Mouse (Mus musculus) neural tube, embryonic 14.5 days (tissue): ENCODE measurements at regions not wholly inside any gene's neighbourhood (a gene's known extent, or its start where the extent isn't known, plus 50 kb on each side); places are given as distances from the start of the nearest gene placed in this dataset.
A peak's percentile ranks its signal among the peaks of the same experiment; 100 is the strongest.

Experiments used
- ATAC-seq: fragments of 200-750 bp; cut with Nextera tagmentation; 2 replicates; pipeline ENCODE4 v1.8.0; 2017; ENCODE audit warnings: low read depth, mild to moderate bottlenecking, moderate TSS enrichment, moderate library complexity
- H3K27ac ChIP-seq: fragments of 300-500 bp; sonication (generic); 2 replicates; pipeline ENCODE4 v1.5.1; 2014; ENCODE audit warnings: low read depth, mild to moderate bottlenecking, control low read depth, low read length, moderate library complexity, mixed read lengths
- H3K27me3 ChIP-seq: fragments of 300-500 bp; sonication (generic); 2 replicates; pipeline ENCODE4 v1.6.1; 2014; ENCODE audit warnings: low read length; ENCODE audit not compliant: control insufficient read depth, insufficient read depth
- H3K36me3 ChIP-seq: fragments of 300-500 bp; sonication (generic); 2 replicates; pipeline ENCODE4 v1.6.1; 2014; ENCODE audit warnings: low read length, mixed read lengths; ENCODE audit not compliant: control insufficient read depth, insufficient read depth
- H3K4me1 ChIP-seq: fragments of 300-500 bp; sonication (generic); 2 replicates; pipeline ENCODE4 v1.6.1; 2014; ENCODE audit warnings: low read length; ENCODE audit not compliant: control insufficient read depth, insufficient read depth
- H3K4me2 ChIP-seq: fragments of 300-500 bp; sonication (generic); 2 replicates; pipeline ENCODE4 v1.6.1; 2014; ENCODE audit warnings: mild to moderate bottlenecking, low read depth, low read length, control low read depth
- H3K4me3 ChIP-seq: fragments of 300-500 bp; sonication (generic); 2 replicates; pipeline ENCODE4 v1.5.1; 2014; ENCODE audit warnings: low read depth, low read length, control low read depth, mixed read lengths
- H3K9ac ChIP-seq: fragments of 300-500 bp; sonication (generic); replicated peaks from 2 replicates; pipeline ENCODE4 v1.6.1; 2014; ENCODE audit warnings: low read depth, mild to moderate bottlenecking, control low read depth, low read length, mixed read lengths
- H3K9me3 ChIP-seq: fragments of 300-500 bp; sonication (generic); 2 replicates; pipeline ENCODE4 v1.6.1; 2016; ENCODE audit warnings: low read length; ENCODE audit not compliant: control insufficient read depth
- WGBS: fragments of 180-500 bp; shearing (Covaris S2); extraction: QIAGEN DNeasy Blood & Tissue Kit; methylation state at CpG from one replicate; pipeline ENCODE4 v1.1.7; 2014; 5-methylcytosine and 5-hydroxymethylcytosine counted together

DNA sequence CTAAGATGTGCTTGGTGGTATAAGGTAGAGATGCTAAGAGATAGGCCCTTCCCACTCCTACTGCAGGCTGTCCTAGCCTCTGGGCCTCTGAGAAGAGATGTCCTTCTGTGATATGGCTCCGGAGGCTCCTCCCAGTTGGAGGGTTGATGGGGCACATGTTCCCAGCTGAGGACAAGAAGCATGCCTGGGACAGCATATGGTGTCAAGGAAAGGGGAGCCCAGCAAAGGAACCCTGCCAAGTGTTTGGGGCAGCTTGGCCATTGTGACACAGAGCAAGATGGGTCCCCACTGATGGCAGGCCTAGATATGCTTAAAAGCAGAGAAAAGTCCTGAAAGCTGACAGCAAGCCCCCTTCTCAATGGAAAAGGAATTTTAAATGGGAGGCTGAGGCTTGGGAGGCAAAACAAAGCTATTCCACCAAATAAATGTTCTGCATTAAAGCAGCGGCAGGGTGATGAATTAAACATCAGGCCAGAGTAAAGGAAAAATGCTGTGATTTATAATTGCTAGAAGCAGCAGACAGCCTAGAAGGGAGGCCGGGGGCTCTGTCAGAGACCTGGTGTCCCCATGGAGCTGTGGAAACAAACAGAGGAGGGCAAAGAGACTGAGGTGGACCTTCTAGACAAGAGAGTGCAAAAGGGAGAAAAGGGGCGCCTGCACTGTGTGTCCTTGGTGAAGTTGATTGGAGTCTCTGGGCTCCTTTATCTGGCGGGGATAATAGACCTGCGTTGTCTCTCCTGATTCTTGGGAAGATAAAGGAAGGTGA lies 246.0 kb downstream of the Lrfn2 start:
- Histone ChIP-seq H3K4me2 (no peak overlapping the region), H3K27ac (no peak overlapping the region; the same call in 1 of the 2 replicates), H3K27me3 (no peaks in the 10 kb centered on the region), H3K4me1 (no peaks in the 10 kb centered on the region), H3K9me3 (no peaks in the 10 kb centered on the region), H3K9ac (no peak overlapping the region), H3K4me3 (no peak overlapping the region), H3K36me3 (no peaks in the 10 kb centered on the region)
- WGBS, result 36% methylated on average over 6 of the region's 6 CpGs
- ATAC-seq, result peak; percentile 29; the same call in 1 of the 2 replicates

DNA sequence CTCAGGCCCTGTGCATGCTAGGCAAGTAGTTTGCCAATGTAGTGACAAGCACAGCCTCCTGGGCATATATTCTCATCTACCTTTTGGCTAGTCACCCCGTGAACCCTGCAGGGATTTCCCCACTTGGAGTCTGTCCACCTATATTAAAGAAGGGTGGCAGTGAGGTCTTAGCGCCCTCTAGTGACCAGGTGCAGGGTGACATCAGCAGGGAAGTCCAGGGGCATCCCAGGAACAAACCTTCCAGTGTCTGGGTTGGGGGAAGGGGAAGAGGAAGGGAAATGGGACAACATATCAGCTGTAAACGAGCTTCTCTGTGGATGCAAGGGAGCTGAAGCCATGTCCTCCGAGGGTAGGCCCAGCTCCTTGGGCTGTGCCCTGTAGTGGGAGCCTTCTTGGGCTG lies 245.7 kb upstream of the Mocs1 start:
- no peak overlapping the region for H3K4me3 ChIP-seq
- no peaks in the 10 kb centered on the region for H3K4me1 ChIP-seq
- H3K27ac ChIP-seq, result no peak overlapping the region
- H3K36me3 ChIP-seq, result no peaks in the 10 kb centered on the region
- H3K9me3 ChIP-seq, result no peaks in the 10 kb centered on the region
- WGBS, result 6% methylated on average over 4 of the region's 4 CpGs
- ATAC-seq, result no peak
- H3K4me2 ChIP-seq, result no peak overlapping the region
- no peaks in the 10 kb centered on the region for H3K27me3 ChIP-seq
- H3K9ac ChIP-seq, result no peak overlapping the region

DNA sequence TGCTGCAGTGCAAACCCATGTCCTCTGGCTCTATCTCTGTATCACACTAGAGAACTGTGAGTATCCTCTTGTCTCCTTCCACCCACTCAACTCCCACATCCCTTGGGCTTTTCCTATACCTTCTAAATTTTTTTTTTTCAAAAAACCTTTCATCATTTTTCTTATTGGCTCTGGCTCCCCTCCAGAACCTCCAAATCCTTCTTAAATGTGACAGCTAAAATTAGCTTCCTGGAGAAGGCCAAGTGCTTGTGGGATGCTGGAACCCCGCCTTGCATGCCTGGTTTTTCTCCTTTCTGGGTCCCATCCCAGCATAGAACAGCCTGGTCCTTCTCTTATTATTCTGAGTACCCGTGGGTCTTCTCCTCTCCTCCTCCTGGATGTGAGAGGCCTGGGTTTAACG lies 244.2 kb upstream of the Mocs1 start:
- no peak overlapping the region for H3K4me2 ChIP-seq
- 69% methylated on average over 3 of the region's 3 CpGs for WGBS
- H3K9me3 ChIP-seq, result no peaks in the 10 kb centered on the region

DNA sequence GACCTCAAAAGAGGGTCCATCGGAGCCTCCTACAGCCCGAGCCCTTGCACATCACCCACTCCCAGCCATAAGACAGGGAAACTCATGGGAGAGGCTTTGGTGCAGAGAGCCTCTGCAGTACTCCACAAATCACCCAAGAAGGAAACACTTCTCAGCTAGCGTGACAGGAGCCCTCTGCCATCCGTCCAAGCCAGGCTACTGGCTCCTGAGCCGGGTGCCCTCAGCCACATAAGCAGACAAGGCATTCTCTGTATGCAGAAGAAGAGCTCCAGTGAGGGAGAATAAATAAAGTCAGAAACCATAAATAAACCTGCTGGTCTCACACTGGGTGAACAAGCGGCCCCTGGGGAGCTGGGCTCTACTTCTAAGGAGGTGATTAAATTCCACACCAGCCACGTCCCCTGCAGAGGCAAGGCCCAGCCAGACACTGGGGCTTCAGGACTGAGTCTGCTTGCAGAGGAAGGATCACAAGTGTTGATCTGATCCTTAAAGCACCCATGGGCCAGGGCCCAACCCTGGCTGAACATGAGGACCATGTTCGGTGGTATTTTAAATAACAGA lies 243.0 kb upstream of the Mocs1 start:
- Histone ChIP-seq H3K9ac (no peak overlapping the region), H3K4me3 (no peak overlapping the region), H3K27me3 (no peaks in the 10 kb centered on the region), H3K4me2 (no peak overlapping the region), H3K4me1 (no peaks in the 10 kb centered on the region), H3K9me3 (no peaks in the 10 kb centered on the region), H3K36me3 (no peaks in the 10 kb centered on the region), H3K27ac (no peak overlapping the region)
- 24% methylated on average over 8 of the region's 8 CpGs for WGBS
- ATAC-seq, result peak; percentile 74; the same call in 1 of the 2 replicates

More for the DNA sequence above, 244.2 kb upstream of the Mocs1 start:
- Histone ChIP-seq H3K4me1 (no peaks in the 10 kb centered on the region), H3K9ac (no peak overlapping the region), H3K4me3 (no peak overlapping the region), H3K27ac (no peak overlapping the region), H3K36me3 (no peaks in the 10 kb centered on the region), H3K27me3 (no peaks in the 10 kb centered on the region)
- ATAC-seq, result no peak

DNA sequence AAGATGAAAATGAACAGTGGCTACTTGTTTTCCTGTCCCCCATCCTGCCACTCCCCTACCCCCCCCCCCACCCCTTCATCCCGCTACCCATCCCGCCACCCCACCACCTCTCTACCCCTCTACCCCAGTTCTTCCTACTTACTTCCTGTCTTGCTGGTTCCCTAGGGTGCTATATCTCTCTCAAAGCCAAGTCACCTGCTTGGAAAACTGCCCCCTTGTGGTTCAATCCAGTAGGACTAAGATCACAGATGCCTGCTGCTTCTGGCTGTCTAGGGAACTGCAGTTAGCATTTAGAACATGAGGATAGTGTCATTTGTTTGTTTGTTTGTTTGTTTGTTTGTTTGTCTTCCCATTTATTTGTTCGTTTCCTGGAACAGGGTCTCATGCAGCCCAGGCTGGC lies 238.4 kb upstream of the Mocs1 start:
- Histone ChIP-seq H3K4me2 (no peak overlapping the region), H3K27ac (no peak overlapping the region), H3K4me3 (no peak overlapping the region), H3K36me3 (no peaks in the 10 kb centered on the region), H3K9ac (no peak overlapping the region), H3K27me3 (no peaks in the 10 kb centered on the region), H3K9me3 (no peaks in the 10 kb centered on the region), H3K4me1 (no peaks in the 10 kb centered on the region)
- ATAC-seq, result no peak
- 53% methylated on average over 3 of the region's 3 CpGs for WGBS

DNA sequence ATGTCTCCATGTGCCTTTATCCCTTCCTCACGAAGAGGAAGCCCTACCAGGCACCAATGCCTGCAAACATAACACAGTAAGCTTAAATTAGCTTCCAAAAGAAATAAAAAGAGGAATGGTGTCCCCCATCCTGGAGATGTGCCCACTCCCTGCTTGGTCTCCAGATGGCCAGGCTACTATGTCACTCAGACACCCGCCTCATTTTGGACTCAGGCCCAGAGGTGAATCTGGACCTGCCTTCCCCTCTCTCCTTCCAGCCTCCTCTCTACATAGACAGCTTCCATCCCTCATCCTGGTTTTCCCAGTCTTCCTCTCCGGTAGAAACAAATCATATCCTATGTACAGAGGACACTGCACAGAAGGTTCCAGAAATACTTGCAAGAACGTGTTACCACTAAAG lies 237.8 kb upstream of the Mocs1 start:
- no peak overlapping the region for H3K4me3 ChIP-seq
- no peak overlapping the region for H3K4me2 ChIP-seq
- ATAC-seq, result no peak
- H3K27me3 ChIP-seq, result no peaks in the 10 kb centered on the region
- H3K9ac ChIP-seq, result no peak overlapping the region
- no peak overlapping the region for H3K27ac ChIP-seq
- H3K36me3 ChIP-seq, result no peaks in the 10 kb centered on the region
- H3K9me3 ChIP-seq, result no peaks in the 10 kb centered on the region
- 72% methylated on average over 4 of the region's 4 CpGs for WGBS
- no peaks in the 10 kb centered on the region for H3K4me1 ChIP-seq

DNA sequence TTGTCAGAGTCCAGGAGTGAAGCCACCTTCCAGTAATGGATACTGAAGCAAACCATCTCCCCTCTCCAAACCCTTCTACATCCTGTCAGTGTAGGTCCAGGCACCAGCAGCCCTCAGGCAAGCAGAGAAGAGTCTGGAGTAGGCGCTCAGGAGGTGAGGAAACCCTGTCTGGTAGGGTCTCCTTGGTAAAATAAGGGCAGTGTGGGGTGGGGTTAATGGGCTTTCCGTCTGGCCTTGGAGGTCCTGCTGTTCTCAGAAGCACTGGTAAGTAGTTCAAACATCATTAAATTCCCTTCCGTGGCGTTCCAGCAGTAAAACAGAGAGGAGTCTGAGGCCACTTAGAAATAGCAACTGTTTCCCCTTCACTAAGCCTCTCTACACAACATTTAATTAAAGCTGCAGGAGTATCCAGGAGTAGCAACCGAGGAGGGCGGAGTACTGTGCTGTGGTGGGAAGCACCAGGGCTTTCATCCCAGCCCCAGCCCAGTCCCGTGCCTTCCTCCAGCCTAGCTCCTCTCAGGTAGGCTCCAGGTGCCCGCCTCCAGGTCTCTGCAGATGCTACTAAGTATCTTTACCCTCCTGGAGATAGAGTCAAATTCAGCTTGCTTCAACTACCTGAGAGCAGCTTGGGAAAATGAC lies 232.0 kb upstream of the Mocs1 start:
- WGBS, result 53% methylated on average over 8 of the region's 8 CpGs
- H3K36me3 ChIP-seq, result no peaks in the 10 kb centered on the region
- H3K9ac ChIP-seq, result no peak overlapping the region
- no peak for ATAC-seq
- no peaks in the 10 kb centered on the region for H3K9me3 ChIP-seq
- H3K27me3 ChIP-seq, result no peaks in the 10 kb centered on the region
- no peak overlapping the region for H3K4me2 ChIP-seq
- no peak overlapping the region for H3K27ac ChIP-seq
- H3K4me3 ChIP-seq, result no peak overlapping the region
- no peaks in the 10 kb centered on the region for H3K4me1 ChIP-seq

DNA sequence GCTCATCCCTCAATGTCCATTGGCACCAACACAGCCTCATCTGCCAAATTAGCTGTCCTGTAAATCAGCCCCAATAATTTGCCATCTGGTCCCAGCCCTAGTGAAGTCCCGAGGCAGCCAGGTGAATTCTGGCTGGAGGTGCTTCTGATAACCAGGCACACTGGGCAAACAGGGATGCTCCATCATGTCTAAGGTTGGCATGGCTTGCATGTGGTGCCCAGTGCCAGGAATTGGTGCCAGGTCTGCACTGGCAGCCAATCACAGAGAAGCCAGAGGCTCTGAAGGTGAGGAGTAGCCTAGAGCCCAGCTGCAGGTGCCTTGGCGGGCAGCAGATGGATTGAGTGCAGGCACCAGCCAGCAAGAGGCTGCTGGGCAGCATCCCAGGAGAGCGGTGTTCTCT lies 226.7 kb upstream of the Mocs1 start:
- H3K4me1 ChIP-seq, result no peaks in the 10 kb centered on the region
- 74% methylated on average over 3 of the region's 3 CpGs for WGBS

DNA sequence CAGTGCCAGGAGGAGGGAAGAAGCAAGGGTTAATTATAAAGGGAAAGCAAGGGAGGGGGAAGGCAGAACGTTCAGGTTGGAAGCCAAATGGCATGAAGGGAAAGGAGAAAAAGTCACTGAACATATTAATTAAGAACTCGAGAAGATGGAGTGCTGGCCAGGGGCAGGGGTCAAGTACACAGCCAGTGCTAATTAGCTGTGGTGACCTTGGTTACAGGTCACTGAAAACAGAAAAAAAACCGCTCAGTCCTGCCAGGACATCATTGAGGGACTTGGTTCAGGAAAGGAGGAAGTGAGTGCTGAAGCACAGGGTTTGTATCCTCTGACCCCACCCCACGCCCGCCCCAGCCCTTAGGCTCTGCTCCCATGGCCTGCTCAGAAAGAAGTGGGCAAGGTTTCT lies 223.1 kb upstream of the Mocs1 start:
- no peak for ATAC-seq
- no peak overlapping the region for H3K4me2 ChIP-seq

More for the DNA sequence above, 226.7 kb upstream of the Mocs1 start:
- ATAC-seq, result peak; percentile 41; the same call in 1 of the 2 replicates
- H3K9me3 ChIP-seq, result no peaks in the 10 kb centered on the region
- no peak overlapping the region for H3K4me3 ChIP-seq
- H3K4me2 ChIP-seq, result no peak overlapping the region
- H3K27ac ChIP-seq, result no peak overlapping the region
- no peaks in the 10 kb centered on the region for H3K36me3 ChIP-seq
- no peak overlapping the region for H3K9ac ChIP-seq
- H3K27me3 ChIP-seq, result no peaks in the 10 kb centered on the region

More for the DNA sequence above, 223.1 kb upstream of the Mocs1 start:
- no peak overlapping the region for H3K9ac ChIP-seq
- no peak overlapping the region for H3K4me3 ChIP-seq
- H3K36me3 ChIP-seq, result no peaks in the 10 kb centered on the region
- H3K27me3 ChIP-seq, result no peaks in the 10 kb centered on the region
- no peaks in the 10 kb centered on the region for H3K9me3 ChIP-seq
- no peaks in the 10 kb centered on the region for H3K4me1 ChIP-seq
- WGBS, result 25% methylated on average over 5 of the region's 5 CpGs
- no peak overlapping the region for H3K27ac ChIP-seq
